Mouse (Mus musculus) kidney, embryonic 16.5 days (tissue): ENCODE results near the gene Oprd1. TPM values are rescaled to one million over a fixed set of nuclear protein-coding genes. Genes with fewer than 3 reads are reported as not detected.
A peak's percentile ranks its signal among the peaks of the same experiment; 100 is the strongest.

Source experiments
- ATAC-seq: fragments of 200-750 bp; cut with Nextera tagmentation; 2 replicates; pipeline ENCODE4 v1.8.0; 2017; ENCODE audit warnings: moderate TSS enrichment; ENCODE audit not compliant: low FRiP score, low TSS enrichment
- H3K27ac ChIP-seq: fragments of 300-500 bp; sonication (generic); 2 replicates; pipeline ENCODE4 v1.5.1; 2014; ENCODE audit warnings: low read length
- H3K27me3 ChIP-seq: fragments of 300-500 bp; sonication (generic); 2 replicates; pipeline ENCODE4 v1.6.1; 2014; ENCODE audit warnings: low read length, control low read depth, mixed read lengths; ENCODE audit not compliant: insufficient read depth
- H3K36me3 ChIP-seq: fragments of 300-500 bp; sonication (generic); 2 replicates; pipeline ENCODE4 v1.6.1; 2014; ENCODE audit warnings: low read length, control low read depth, mixed read lengths; ENCODE audit not compliant: insufficient read depth
- H3K4me1 ChIP-seq: fragments of 300-500 bp; sonication (generic); 2 replicates; pipeline ENCODE4 v1.6.1; 2014; ENCODE audit warnings: low read length, control low read depth, mixed read lengths; ENCODE audit not compliant: insufficient read depth
- H3K4me2 ChIP-seq: fragments of 300-500 bp; sonication (generic); replicated peaks from 2 replicates; pipeline ENCODE4 v1.6.1; 2014; ENCODE audit warnings: low read depth, low read length
- H3K4me3 ChIP-seq: fragments of 300-500 bp; sonication (generic); 2 replicates; pipeline ENCODE4 v1.5.1; 2014; ENCODE audit warnings: mild to moderate bottlenecking, low read length
- H3K9ac ChIP-seq: fragments of 300-500 bp; sonication (generic); replicated peaks from 2 replicates; pipeline ENCODE4 v1.6.1; 2014; ENCODE audit warnings: low read length
- H3K9me3 ChIP-seq: fragments of 300-500 bp; sonication (generic); 2 replicates; pipeline ENCODE4 v1.6.1; 2016; ENCODE audit warnings: low read length, control low read depth
- WGBS: fragments of 180-500 bp; shearing (Covaris S2); extraction: QIAGEN DNeasy Blood & Tissue Kit; methylation state at CpG from one replicate; pipeline ENCODE4 v1.1.7; 2014; 5-methylcytosine and 5-hydroxymethylcytosine counted together
- polyA plus RNA-seq: library from polyadenylated mRNA; unstranded; fragments of >200 nt; fragmentation: Nextera tagmentation; extraction: Ambion mirVana; gene quantifications from 2 replicates; pipeline ENCODE4 v1.2.1, GENCODE M21; 2015

The Oprd1 gene
- polyA plus RNA-seq, 1 experiment from 2014 or later = 0.19 TPM

DNA sequence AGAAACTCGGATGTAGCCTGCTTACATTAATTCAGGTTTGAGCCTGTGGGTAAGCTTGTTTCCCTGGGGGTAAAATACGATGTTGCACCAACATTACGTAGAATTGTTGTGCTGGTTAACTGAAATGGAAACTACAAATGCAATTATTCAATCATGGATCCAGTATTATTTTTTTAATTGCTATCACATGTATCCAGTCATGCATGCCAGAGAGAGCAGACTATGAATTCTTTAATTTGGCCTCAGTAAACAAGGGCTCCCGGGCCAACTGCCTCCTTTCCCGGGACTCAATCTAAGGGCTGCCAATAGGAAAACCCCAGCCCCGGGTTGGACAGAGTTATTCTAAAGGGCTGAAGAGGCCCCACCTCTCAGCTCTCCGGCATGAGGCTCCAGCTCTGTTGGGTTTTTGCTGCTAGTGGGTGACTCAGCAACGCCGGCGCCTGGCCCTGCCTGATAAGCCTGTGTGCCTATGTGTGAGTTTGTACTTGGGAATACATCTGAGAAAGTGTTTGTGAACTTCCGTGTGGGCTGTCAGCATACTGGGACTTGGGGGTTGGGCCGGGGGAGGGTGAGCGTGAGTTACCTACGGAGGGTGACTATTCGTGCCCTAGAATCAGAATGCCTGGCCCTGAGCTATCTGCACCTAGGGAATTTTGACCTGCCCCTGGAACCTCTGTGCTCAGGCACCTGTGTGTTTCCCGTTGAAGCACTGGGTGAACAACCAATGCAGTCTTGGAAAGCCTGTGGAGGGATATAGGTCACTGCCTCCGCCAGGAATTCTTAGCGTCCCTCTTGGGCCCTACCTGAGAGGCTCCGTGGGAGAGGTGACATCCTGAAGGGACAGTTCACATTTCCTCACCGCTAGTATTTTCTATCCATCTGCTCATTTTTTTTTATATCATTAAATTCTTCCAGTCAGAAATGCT lies 67.5 kb downstream of the Oprd1 start:
- Histone ChIP-seq H3K4me2 (peak overlapping the region; percentile 15; the same call in 1 of the 2 replicates), H3K9ac (0 out of 2 replicates have a peak overlapping the region, but pooled peaks have one; percentile 4), H3K4me3 (no peak overlapping the region), H3K9me3 (no peaks in the 10 kb centered on the region), H3K27me3 (no peaks in the 10 kb centered on the region), H3K27ac (peak overlapping the region; percentile 28), H3K4me1 (peaks cover 28% of the 10 kb centered on the region), H3K36me3 (no peaks in the 10 kb centered on the region)
- WGBS = 33% methylated on average over 20 of the region's 20 CpGs
- ATAC-seq = 0 out of 2 replicates have a peak, but pooled peaks have one; percentile 10

DNA sequence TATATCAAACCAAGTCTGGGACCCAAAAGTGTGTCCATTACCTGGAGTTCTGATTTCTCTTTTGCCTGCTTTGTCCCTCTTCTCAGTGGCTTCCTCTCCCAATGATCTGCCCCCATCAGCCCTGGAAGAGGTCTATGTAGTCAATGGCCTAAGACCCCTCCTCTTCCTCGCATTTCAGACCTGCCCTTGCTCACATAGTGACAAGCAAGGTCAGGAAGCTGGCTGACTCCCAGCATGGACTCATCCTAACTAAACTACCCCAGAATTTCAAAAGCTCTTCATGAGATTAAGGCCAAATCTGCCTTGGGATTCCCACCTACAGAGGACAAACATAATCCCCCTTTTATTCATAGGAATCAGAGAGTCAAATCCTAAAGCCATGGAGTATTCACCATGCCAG lies 68.5 kb downstream of the Oprd1 start:
- no peak for ATAC-seq
- Histone ChIP-seq H3K4me2 (peak overlapping the region; percentile 98), H3K27me3 (no peaks in the 10 kb centered on the region), H3K9ac (no peak overlapping the region), H3K9me3 (no peaks in the 10 kb centered on the region), H3K4me1 (peaks cover 28% of the 10 kb centered on the region), H3K36me3 (no peaks in the 10 kb centered on the region), H3K27ac (peak overlapping the region; percentile 55), H3K4me3 (peak overlapping the region; percentile 79; the same call in 1 of the 2 replicates)
- 57% methylated on average over 1 of the region's 1 CpGs for WGBS

DNA sequence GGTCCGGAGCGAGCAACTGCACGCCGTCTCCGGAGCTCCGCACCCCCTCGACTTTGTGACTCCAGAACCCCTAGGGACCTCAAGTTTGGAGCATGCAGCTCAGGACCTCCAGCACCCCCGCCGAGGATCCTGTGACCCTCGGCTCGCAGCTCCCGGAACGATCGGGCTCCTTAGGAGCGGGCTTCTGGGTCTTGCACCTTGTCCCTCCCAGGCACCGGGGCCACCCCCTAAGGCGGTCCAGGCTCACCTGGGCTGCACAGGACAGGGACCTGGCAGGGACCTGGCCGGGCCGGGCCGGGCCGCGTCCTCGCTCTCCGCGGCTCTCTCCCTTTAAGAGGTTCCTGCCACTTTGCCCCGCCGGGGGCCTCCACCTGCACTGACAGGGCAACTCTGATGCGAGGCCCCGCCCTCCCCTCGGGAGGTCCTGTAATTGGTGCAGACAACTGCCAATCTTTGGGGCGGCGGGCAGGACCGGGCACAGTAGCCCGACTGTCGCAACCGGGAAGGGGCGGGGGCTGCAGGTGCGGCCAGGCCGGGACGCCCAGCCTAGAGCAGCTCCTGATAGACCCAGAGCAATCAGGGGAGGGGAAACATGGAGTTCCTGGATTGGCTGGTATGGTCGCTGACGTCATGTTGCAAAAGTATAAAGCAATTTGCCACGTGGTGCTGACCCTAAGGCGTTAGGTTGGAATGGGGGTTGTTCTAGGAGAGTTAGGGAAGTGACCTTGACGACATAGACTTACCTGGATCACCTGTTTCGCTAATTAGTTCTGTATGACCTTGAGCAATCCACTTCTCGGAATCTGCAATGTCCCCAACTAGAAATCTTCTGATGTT lies 69.1 kb downstream of the Oprd1 start, which contains the start of gene Epb41:
TSS of gene Epb41 (minus strand) at position 389 of the 837 bp plus-strand sequence.
- H3K27ac ChIP-seq = peak within 1 kb of the TSS; percentile 67
- no peaks in the 10 kb centered on the region for H3K36me3 ChIP-seq
- H3K4me3 ChIP-seq = peak within 1 kb of the TSS; percentile 79
- ATAC-seq = peak; percentile 97
- WGBS = 2% methylated on average over 47 of the region's 47 CpGs
- H3K27me3 ChIP-seq = no peaks in the 10 kb centered on the region
- H3K9me3 ChIP-seq = no peaks in the 10 kb centered on the region
- peaks cover 28% of the 10 kb centered on the region for H3K4me1 ChIP-seq
- peak within 1 kb of the TSS; percentile 83 for H3K9ac ChIP-seq
- H3K4me2 ChIP-seq = peak within 1 kb of the TSS; percentile 98

DNA sequence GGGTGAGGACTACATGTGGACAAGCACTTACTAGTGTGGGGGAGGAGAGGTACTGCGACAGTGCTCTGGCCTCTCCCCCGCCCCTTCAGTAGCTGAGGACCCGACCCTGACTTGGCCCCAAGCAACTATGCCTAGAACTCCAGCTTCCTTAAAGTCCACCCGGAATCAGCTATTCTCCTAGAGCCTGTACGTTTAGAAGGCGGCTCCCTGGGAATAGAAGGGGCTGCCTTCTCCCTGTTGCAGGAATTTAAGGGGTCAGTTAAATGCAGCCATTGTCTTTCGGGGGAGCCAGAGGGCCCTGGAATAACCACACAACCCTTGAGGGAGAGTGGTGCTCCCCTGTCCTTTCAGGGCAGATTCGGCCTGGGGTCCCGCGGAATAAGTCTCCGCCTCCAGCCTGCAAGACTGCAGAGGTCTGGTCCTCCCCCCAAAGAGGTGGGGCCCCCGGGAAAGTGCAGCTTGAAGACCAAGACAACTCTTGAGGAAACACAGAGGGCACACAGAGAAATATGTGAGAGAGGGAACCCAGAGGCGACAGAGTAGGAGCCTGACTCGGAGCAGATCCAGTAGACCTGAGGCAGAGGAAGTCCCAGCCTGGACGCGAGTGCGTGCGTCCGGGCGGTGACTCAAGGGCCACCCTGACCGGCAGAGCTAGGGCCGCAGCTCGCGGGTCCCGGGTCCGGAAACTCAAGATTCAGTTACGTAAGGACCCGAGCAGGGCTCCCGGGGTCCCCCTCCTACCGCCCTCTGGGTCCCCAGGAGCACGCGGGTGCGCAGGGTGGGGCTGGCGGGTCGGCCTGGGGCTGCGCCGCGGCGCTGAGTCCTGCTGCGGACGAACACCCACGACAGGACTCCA lies 70.0 kb downstream of the Oprd1 start, which contains the start of gene Gm10300:
TSS of gene Gm10300 (plus strand) at position 621 of the 856 bp plus-strand sequence.
- peak; percentile 40 for ATAC-seq
- H3K4me2 ChIP-seq = peak within 1 kb of the TSS; percentile 98
- no peaks in the 10 kb centered on the region for H3K9me3 ChIP-seq
- no peaks in the 10 kb centered on the region for H3K36me3 ChIP-seq
- peaks cover 28% of the 10 kb centered on the region for H3K4me1 ChIP-seq
- H3K4me3 ChIP-seq = peak within 1 kb of the TSS; percentile 79
- peak within 1 kb of the TSS; percentile 67 for H3K27ac ChIP-seq
- whole genome bisulfite sequencing = under 1% methylated on average over 37 of the region's 42 CpGs
- H3K9ac ChIP-seq = peak within 1 kb of the TSS; percentile 83
- no peaks in the 10 kb centered on the region for H3K27me3 ChIP-seq

DNA sequence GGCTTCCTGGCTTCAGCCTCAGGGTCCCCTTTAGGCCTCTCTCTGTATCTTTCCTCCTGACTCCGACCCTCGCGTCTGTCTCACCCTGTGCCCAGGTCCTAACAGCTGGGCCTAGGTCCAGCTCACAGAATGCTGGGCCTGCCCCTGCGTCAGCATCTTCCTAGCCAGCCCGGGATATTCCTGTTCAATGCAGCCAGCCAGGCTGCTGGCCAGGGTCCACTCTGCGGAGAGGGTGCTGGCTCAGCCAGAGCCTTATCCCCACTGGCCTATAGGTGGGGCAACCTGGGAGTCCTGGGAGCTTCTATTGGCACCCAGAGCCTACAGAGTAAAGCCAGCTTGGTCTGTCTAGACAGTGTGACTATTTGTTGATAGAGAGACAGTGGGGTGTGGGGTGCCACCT lies 71.3 kb downstream of the Oprd1 start:
- 74% methylated on average over 6 of the region's 6 CpGs for WGBS
- ATAC-seq = no peak
- no peak overlapping the region for H3K4me2 ChIP-seq
- no peak overlapping the region; the same call in 1 of the 2 replicates for H3K27ac ChIP-seq
- no peaks in the 10 kb centered on the region for H3K9me3 ChIP-seq
- H3K4me1 ChIP-seq = peaks cover 35% of the 10 kb centered on the region
- H3K4me3 ChIP-seq = no peak overlapping the region
- H3K27me3 ChIP-seq = no peaks in the 10 kb centered on the region
- H3K9ac ChIP-seq = no peak overlapping the region
- H3K36me3 ChIP-seq = no peaks in the 10 kb centered on the region

- H3K4me3 ChIP-seq = no peak overlapping the region
- no peak overlapping the region for H3K4me2 ChIP-seq
- H3K27me3 ChIP-seq = no peaks in the 10 kb centered on the region
- no peak overlapping the region for H3K9ac ChIP-seq
- peaks cover 35% of the 10 kb centered on the region for H3K4me1 ChIP-seq
- no peak for ATAC-seq
- H3K27ac ChIP-seq = no peak overlapping the region
- no peaks in the 10 kb centered on the region for H3K36me3 ChIP-seq
- H3K9me3 ChIP-seq = no peaks in the 10 kb centered on the region
- WGBS = 71% methylated on average over 3 of the region's 3 CpGs
Observed at GRCm38 (mm10) chr4:132072156-132072555, 72.1 kb downstream of the Oprd1 start.

GRCm38 (mm10) chr4:132071674-132072073 lies 72.6 kb downstream of the Oprd1 start:
- WGBS = 100% methylated on average over 2 of the region's 2 CpGs
- H3K4me3 ChIP-seq = no peak overlapping the region
- no peak overlapping the region for H3K4me2 ChIP-seq
- no peak overlapping the region for H3K27ac ChIP-seq
- H3K9ac ChIP-seq = no peak overlapping the region
- H3K4me1 ChIP-seq = peaks cover 33% of the 10 kb centered on the region
- no peaks in the 10 kb centered on the region for H3K9me3 ChIP-seq
- H3K36me3 ChIP-seq = no peaks in the 10 kb centered on the region
- no peak for ATAC-seq
- H3K27me3 ChIP-seq = no peaks in the 10 kb centered on the region

DNA sequence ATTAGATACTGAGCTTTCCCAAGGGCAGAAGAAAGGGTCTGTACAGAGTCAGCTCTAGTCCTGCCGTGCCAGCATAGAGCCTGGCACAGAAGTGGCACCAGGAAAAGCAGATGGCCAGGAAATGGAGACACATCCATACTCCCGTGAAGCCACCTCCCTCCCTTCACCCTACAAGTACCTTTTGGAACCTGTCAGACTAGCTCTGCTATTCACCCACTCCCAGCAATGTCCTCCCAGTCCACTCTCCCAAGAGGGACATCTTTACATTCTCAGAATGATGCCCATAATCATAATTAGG lies 76.4 kb downstream of the Oprd1 start:
- Histone ChIP-seq H3K4me3 (no peak overlapping the region), H3K9me3 (no peaks in the 10 kb centered on the region), H3K27ac (no peak overlapping the region), H3K4me1 (peaks cover 20% of the 10 kb centered on the region), H3K36me3 (no peaks in the 10 kb centered on the region), H3K4me2 (no peak overlapping the region), H3K27me3 (no peaks in the 10 kb centered on the region), H3K9ac (no peak overlapping the region)
- 66% methylated on average over 2 of the region's 2 CpGs for WGBS
- ATAC-seq = no peak
